Mouse (Mus musculus) spleen, postnatal 10 days (tissue): ENCODE results near the gene Ranbp9.
"Not testable (repeated sequence)": the region's sequence is repeated elsewhere in the genome, so short reads cannot be mapped to it uniquely, and the experiment has no call there.

ENCODE experiments used
- DNase-seq, 2 experiments: peaks; one replicate each; pipeline ENCODE4 v3.0.0; 2021 to 2022; ENCODE audit warnings: low spot score in 2 of 2

Gene Ranbp9

DNA sequence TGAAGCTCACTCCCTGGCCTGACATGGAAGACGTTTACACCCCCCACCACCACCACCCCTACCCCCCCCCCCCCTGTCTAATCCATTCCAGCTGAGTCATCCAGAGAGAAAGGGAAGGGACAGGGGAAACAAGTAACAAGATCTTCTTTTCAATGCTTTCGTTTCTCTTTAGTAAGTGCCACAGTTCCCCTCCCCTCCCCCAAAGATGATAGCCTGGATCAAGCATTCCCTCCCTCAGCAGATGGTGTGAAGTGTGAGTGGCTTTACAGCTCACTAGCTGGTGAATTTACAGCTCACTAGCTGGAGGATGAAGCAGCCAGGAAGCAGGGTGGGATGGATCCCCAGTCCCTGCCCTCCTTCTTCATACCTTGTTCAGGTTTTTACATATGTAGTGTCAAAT is 15.6 kb upstream of the Ranbp9 start:
- no peak for DNase-seq

DNA sequence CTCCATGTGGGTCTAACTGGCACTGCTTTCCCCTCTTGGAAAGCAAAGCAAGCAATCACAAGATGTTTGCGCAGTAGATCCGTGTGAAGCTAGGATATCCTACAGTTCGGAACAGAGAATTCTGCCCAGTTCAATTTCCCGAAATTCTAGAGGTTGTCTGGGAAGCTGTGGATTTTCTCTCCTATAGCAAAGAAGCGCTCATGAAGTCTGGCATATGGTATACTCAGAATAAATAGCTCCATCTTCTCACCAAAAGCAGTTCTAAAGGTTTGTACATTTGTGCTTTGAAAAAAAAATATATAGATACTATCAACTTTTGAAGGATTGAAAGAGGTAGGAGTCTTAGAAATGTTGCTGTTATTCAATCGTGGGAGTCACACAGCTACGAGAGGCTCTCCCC is 14.6 kb upstream of the Ranbp9 start:
- no peak for DNase-seq

- DNase-seq = no peak
These were observed 12.6 kb upstream of the Ranbp9 start for GRCm38 (mm10) chr13:43493725-43494124.

GRCm38 (mm10) chr13:43493058-43493481 is 12.0 kb upstream of the Ranbp9 start:
- no peak for DNase-seq

GRCm38 (mm10) chr13:43486501-43487213 is 5.6 kb upstream of the Ranbp9 start:
- no peak for DNase-seq

- DNase-seq = no peak
These were observed 4.3 kb upstream of the Ranbp9 start for GRCm38 (mm10) chr13:43485278-43485976.

GRCm38 (mm10) chr13:43482782-43483181 is 1.7 kb upstream of the Ranbp9 start:
- DNase-seq = no peak

GRCm38 (mm10) chr13:43481859-43482245 is 770 bp upstream of the Ranbp9 start:
- DNase-seq = no peak

- no peak for DNase-seq
These were observed 506 bp downstream of the Ranbp9 start for GRCm38 (mm10) chr13:43480595-43480956.

DNA sequence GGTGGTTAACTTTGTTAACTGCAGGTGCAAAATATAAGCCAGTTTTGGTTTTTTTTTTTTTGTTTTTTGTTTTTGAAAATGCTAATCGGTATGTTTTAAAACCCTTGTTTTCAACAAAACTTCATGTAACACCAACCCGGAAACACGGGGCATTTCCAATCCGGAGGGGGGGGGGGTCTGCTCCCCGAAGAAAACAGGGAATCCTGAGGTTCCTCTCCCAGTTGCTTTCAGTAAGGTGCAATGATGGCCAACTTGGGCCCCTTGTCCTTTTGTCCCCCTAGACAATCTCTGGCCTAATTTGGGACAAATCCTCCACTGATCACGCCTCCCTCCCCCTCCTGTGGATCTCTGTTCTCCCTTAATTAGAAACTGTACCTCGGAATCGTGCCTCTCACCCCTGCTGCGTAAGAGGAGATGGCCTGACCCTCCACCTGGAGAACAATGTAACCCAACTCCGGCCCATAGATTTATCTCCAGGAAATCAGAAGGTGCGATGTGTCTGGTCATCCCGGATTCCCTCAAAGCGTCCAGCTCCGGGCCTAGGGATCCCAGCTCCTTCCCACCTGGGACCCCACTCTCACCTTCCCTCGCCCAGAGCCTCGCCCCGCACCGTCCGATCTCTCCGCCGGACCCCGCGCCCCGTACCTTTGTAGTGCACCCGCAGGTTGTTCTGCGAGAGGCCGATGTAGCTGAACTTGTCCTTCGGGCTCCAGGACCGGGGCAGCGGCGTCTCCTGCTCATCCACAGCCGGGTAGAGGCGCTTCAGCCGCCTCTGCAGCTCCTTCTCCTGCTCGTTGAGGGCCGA is 1.1 kb downstream of the Ranbp9 start:
- DNase-seq = peak; percentile 64 to 65

GRCm38 (mm10) chr13:43479024-43479705 is 1.9 kb downstream of the Ranbp9 start:
- DNase-seq = no peak

GRCm38 (mm10) chr13:43478586-43478985 is 2.5 kb downstream of the Ranbp9 start:
- DNase-seq = no peak

DNA sequence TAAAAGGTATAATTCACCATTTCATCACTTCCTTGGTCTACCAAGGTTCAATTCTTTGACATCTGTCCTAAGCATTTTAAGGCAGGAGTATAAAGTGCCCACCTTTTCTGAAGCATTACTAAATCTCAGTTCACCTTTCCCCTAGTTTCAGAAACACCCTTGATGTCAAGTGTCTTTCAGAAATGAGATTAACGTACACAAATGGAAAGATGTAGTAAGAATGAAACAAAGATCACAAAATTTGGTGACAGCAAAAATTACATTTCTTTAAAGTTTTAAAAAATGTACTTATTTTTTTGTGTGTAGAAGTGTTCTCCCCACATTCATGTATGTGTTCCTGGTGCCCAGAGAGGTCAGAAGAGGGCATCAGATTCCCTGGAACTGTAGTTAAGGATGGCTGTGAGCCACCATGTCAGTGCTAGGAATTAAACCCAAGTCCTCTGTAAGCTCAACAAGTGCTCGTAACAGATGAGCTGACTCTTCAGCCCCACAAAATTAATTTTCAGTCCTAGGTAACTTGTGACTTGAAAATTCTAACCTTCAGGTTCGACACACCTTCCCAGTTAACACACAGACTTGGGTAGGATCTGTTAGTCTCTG is 3.9 kb downstream of the Ranbp9 start:
- DNase-seq = no peak

DNA sequence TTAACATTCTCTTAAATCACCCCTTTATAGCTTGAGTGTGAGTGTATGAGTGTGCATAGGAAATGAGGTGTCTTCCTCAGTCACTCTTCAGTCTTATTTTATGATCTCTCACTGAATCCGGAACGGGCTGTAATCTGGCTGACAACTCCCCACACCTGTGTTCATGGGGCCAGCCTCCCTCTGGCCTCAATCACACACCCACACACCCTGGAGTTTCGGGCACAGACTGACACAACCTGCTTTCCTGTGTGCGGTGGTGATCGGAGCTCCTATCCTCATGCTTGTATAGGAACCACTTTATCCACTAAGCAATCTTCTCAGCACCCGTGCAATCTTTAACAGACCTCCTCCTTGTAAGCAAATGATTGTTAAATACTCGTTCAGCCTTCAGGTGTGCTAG is 4.9 kb downstream of the Ranbp9 start:
- no peak for DNase-seq

GRCm38 (mm10) chr13:43474722-43475121 is 6.4 kb downstream of the Ranbp9 start:
- no peak for DNase-seq

DNA sequence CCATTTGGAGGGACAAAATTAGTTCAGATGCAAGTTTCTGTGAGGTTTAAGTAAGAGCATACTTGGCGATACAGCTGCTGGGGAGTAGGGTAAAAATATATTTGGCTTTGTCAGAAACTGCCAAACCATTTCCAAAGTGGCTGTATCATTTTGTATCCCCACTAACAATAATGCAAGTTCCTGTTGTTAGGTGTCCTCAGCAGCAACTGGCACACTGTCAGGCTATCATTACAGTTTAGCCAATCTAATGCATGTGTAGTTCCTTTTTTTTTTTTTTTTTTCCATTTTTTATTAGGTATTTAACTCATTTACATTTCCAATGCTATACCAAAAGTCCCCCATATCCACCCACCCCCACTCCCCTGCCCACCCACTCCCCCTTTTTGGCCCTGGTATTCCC is 9.2 kb downstream of the Ranbp9 start:
- not testable (repeated sequence) for DNase-seq

DNA sequence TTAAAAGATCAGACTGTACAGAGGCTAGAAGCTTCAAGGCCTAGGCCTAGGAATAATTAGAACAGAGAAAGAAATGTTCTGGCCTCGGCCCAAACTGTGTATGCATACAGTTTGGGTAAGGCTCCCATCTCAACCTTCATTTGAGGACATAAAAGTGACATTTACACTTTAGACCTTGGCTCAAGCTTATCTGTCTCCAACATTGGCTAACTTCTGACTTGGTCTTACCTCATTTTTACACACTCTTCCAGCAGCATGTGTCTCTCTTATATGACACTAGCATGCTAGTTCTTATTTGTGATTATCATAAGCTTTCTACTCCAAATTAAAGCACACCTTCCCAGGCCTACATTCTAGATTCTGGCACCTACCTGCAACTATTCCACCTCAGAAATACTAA is 11.5 kb downstream of the Ranbp9 start:
- DNase-seq = no peak

GRCm38 (mm10) chr13:43464605-43465004 is 16.5 kb downstream of the Ranbp9 start:
- no peak for DNase-seq

GRCm38 (mm10) chr13:43457161-43457560 is 23.9 kb downstream of the Ranbp9 start:
- DNase-seq = no peak

DNA sequence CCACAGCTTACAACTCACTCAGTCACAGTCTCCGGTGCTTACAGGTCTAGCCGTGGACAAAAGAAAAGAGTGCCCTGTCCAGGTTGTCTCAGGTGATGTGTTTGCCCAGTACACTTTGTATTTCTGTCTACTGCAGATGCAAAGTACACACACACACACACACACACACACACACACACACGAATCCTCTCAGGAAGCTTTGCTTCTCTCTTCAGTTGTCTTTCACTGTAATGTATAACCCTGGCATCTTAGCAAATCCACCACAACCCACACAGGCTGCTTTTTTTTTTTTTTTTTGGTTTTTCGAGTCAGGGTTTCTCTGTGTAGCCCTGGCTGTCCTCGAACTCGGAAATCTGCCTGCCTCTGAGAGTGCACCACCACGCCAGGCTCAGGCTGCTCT is 26.7 kb downstream of the Ranbp9 start:
- no peak for DNase-seq

DNA sequence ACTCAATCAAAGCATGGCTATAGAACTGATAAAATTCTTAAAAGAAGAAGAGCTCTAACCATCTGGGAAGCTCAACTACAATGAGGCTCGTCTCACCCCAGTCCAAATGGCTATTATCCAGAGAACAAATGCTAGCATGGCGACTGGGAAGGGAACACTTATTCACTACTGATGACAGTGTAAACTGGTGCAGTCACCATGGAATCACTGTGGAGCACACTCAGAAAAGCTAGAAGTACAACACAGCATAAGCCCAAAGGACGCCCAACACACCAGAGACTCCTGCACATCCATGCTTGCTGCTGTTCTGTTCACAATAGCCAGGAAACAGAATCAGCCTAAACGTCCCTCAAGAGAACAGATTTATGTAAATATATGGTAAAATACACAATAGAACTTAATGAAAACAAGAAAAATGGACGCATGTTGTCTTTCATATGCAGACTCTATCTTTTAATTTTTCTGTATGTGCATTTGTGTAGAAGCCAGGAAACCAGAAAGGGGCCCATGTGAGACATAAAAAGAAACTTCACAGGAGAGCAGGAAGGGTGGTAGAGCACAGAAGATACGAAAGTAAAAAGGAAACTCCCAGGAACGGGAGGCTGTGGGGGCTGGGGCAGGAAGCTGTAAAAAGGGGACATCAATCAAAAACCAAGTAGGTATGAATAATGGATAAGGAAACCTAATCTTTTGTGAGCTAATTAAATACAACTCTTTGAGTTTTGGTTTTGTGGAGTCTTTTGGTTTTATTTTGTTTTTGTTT is 28.1 kb downstream of the Ranbp9 start:
- no peak for DNase-seq
